Mouse (Mus musculus): ENCODE measurements around the gene Gm45234. TPM values are rescaled to one million over a fixed set of nuclear protein-coding genes. Genes with fewer than 3 reads are reported as not detected.
A peak's percentile ranks its signal among the peaks of the same experiment; 100 is the strongest.

Gene Gm45234
- polyA plus RNA-seq, 1 experiment from 2014 or later: not detected

GRCm38 (mm10) chr6:124698751-124699150 is 57.1 kb downstream of the Gm45234 start:
- Histone ChIP-seq H3K4me2 (ENCODE audit: low read depth, low read length) (no peak overlapping the region), H3K9me3 (ENCODE audit: control insufficient read depth, low read length) (no peaks in the 10 kb centered on the region), H3K9ac (replicated peaks; ENCODE audit: low read depth, low read length) (no peak overlapping the region), H3K27me3 (ENCODE audit: control insufficient read depth, insufficient read depth, low read length) (no peaks in the 10 kb centered on the region), H3K36me3 (ENCODE audit: control insufficient read depth, insufficient read depth, low read length) (peaks cover 23% of the 10 kb centered on the region), H3K4me3 (ENCODE audit: low read depth, low read length) (no peak overlapping the region), H3K4me1 (ENCODE audit: control insufficient read depth, insufficient read depth, low read length) (peaks cover 3% of the 10 kb centered on the region; the same call in 1 of the 2 replicates), H3K27ac (ENCODE audit: low read depth, low read length) (no peak overlapping the region)
- 88% methylated on average over 6 of the region's 6 CpGs for WGBS
- ATAC-seq (ENCODE audit: low read depth): no peak

DNA sequence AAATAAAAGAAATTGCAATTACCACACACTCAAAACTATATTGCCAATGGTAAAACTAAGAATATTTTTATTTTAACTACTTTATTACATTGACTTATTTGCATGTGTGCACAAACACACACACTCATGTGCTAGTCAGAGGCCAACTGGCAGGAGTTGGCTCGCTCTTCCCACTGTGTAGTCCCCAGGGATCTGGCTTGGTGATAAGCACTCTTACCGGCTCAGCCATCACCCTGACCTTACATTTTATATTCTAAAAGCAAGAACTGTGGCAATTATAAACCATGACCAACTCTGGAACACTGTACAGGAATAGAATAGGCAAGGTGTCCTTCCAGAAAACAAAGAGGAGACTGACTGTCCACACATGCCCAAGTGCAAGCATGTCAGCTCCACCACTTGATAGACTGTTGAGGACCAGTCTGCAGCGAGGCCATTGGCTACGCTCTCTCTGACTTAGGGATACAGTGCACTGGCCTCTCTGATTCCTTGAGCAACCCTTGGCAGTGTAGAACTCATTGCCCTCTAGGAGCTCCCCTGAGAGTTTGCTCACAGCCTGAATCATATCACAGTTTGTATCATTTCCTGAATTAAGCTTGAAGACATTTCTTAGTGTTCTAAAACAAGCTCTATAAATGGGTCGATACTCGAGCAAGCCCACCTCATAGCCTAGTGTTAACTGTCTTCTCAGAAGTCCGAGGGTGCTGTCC is 59.2 kb downstream of the Gm45234 start:
- H3K4me2 ChIP-seq (ENCODE audit: low read depth, low read length): no peak overlapping the region
- WGBS: 89% methylated on average over 7 of the region's 7 CpGs
- H3K27ac ChIP-seq (ENCODE audit: low read depth, low read length): no peak overlapping the region
- no peak overlapping the region for H3K9ac ChIP-seq (replicated peaks; ENCODE audit: low read depth, low read length)
- H3K27me3 ChIP-seq (ENCODE audit: control insufficient read depth, insufficient read depth, low read length): no peaks in the 10 kb centered on the region
- ATAC-seq (ENCODE audit: low read depth): no peak
- no peaks in the 10 kb centered on the region for H3K9me3 ChIP-seq (ENCODE audit: control insufficient read depth, low read length)
- peaks cover 5% of the 10 kb centered on the region; the same call in 1 of the 2 replicates for H3K36me3 ChIP-seq (ENCODE audit: control insufficient read depth, insufficient read depth, low read length)
- H3K4me3 ChIP-seq (ENCODE audit: low read depth, low read length): no peak overlapping the region
- peaks cover 3% of the 10 kb centered on the region; the same call in 1 of the 2 replicates for H3K4me1 ChIP-seq (ENCODE audit: control insufficient read depth, insufficient read depth, low read length)

GRCm38 (mm10) chr6:124694166-124694955 is 61.5 kb downstream of the Gm45234 start:
- Histone ChIP-seq H3K36me3 (ENCODE audit: control insufficient read depth, insufficient read depth, low read length) (peaks cover 5% of the 10 kb centered on the region; the same call in 1 of the 2 replicates), H3K9me3 (ENCODE audit: control insufficient read depth, low read length) (no peaks in the 10 kb centered on the region), H3K27ac (ENCODE audit: low read depth, low read length) (peak overlapping the region; percentile 48; the same call in 1 of the 2 replicates), H3K4me2 (ENCODE audit: low read depth, low read length) (no peak overlapping the region), H3K9ac (replicated peaks; ENCODE audit: low read depth, low read length) (no peak overlapping the region), H3K27me3 (ENCODE audit: control insufficient read depth, insufficient read depth, low read length) (no peaks in the 10 kb centered on the region), H3K4me1 (ENCODE audit: control insufficient read depth, insufficient read depth, low read length) (peaks cover 3% of the 10 kb centered on the region; the same call in 1 of the 2 replicates), H3K4me3 (ENCODE audit: low read depth, low read length) (no peak overlapping the region)
- peak; percentile 76 for ATAC-seq (ENCODE audit: low read depth)
- WGBS: 78% methylated on average over 15 of the region's 15 CpGs

DNA sequence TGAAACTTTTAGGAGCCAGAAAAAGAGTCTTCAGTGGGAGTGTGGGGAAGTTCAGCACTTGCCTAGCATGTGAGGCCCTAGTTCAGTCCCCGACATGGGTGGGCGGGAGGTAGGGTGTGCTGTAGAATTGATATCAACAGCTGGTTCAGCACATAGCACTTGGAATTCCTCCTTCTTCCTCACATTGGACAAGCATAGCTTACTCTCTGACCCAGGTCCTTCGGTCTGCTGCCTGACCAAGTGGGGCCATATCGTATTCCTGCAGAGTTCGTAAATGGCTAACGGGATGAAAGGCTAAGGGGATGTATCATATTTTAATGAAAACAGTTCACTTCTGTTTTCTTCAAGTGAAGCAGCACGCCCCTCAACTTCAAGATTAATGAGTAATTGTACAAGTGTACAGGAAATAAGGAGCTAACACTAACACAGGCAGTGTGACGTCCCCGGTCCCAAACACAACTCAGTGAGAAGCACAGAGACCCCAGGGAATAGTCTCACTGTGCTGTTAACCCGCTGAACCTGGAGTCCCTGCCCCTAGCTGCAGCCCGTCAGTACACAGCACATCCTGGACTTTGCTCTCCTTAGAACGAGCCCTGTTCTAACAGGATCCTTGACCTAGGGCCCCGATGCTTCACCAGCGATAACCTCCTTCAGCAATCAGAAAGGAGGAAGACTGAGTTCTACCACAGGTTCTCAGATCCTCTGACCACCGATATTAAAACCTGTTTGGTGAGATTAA is 62.4 kb downstream of the Gm45234 start:
- no peak overlapping the region for H3K27ac ChIP-seq (ENCODE audit: low read depth, low read length)
- peaks cover 3% of the 10 kb centered on the region; the same call in 1 of the 2 replicates for H3K4me1 ChIP-seq (ENCODE audit: control insufficient read depth, insufficient read depth, low read length)
- H3K4me2 ChIP-seq (ENCODE audit: low read depth, low read length): no peak overlapping the region
- WGBS: 83% methylated on average over 15 of the region's 15 CpGs
- no peaks in the 10 kb centered on the region for H3K36me3 ChIP-seq (ENCODE audit: control insufficient read depth, insufficient read depth, low read length)
- H3K4me3 ChIP-seq (ENCODE audit: low read depth, low read length): no peak overlapping the region
- no peak for ATAC-seq (ENCODE audit: low read depth)
- H3K9ac ChIP-seq (replicated peaks; ENCODE audit: low read depth, low read length): no peak overlapping the region
- no peaks in the 10 kb centered on the region for H3K27me3 ChIP-seq (ENCODE audit: control insufficient read depth, insufficient read depth, low read length)
- no peaks in the 10 kb centered on the region for H3K9me3 ChIP-seq (ENCODE audit: control insufficient read depth, low read length)

- ATAC-seq (ENCODE audit: low read depth): no peak
- WGBS: 98% methylated on average over 3 of the region's 3 CpGs
Observed at GRCm38 (mm10) chr6:124690517-124690916, 65.3 kb downstream of the Gm45234 start.

More at GRCm38 (mm10) chr6:124690517-124690916, 65.3 kb downstream of the Gm45234 start:
- peaks cover 3% of the 10 kb centered on the region; the same call in 1 of the 2 replicates for H3K4me1 ChIP-seq (ENCODE audit: control insufficient read depth, insufficient read depth, low read length)
- H3K27me3 ChIP-seq (ENCODE audit: control insufficient read depth, insufficient read depth, low read length): no peaks in the 10 kb centered on the region
- H3K36me3 ChIP-seq (ENCODE audit: control insufficient read depth, insufficient read depth, low read length): no peaks in the 10 kb centered on the region
- H3K9me3 ChIP-seq (ENCODE audit: control insufficient read depth, low read length): no peaks in the 10 kb centered on the region
- no peak overlapping the region for H3K4me3 ChIP-seq (ENCODE audit: low read depth, low read length)
- no peak overlapping the region for H3K9ac ChIP-seq (replicated peaks; ENCODE audit: low read depth, low read length)
- no peak overlapping the region for H3K27ac ChIP-seq (ENCODE audit: low read depth, low read length)
- no peak overlapping the region for H3K4me2 ChIP-seq (ENCODE audit: low read depth, low read length)

MicroRNAs within 50 kb of the gene (microRNA counts, 519-probe panel; counts per million panel counts)
- microRNA mmu-miR-141 (not detected), microRNA mmu-miR-200c (not detected)

Small RNAs within 50 kb of the gene (microRNA-seq; reads per million reads assigned to microRNA genes)
- 1.1 reads per million for gene Mir141
- gene Mir200c: 5.4 reads per million, percentile 10 among the genes with 10 or more reads in this experiment

Other genes starting within 250 kb of the Gm45234 start
- gene C1ra, start 243.6 kb downstream of the Gm45234 start, polyA plus RNA-seq (2014; fragmentation: Nextera tagmentation; extraction: Ambion mirVana): 0.11 and 0.33 TPM in 2 replicates
- gene C1s1, start 213.7 kb downstream of the Gm45234 start, polyA plus RNA-seq (2014; fragmentation: Nextera tagmentation; extraction: Ambion mirVana): 0.72 and 0.75 TPM in 2 replicates
- not detected in 2 replicates for gene C1rb, start 185.7 kb downstream of the Gm45234 start, polyA plus RNA-seq (2014; fragmentation: Nextera tagmentation; extraction: Ambion mirVana)
- gene C1s2, start 119.9 kb downstream of the Gm45234 start, polyA plus RNA-seq (2014; fragmentation: Nextera tagmentation; extraction: Ambion mirVana): 0.16 TPM in 1 of 2 replicates, not detected in the other
- 40.0 and 44.7 TPM in 2 replicates for gene Lpcat3, start 93.0 kb downstream of the Gm45234 start, polyA plus RNA-seq (2014; fragmentation: Nextera tagmentation; extraction: Ambion mirVana)
- gene Emg1, start 43.8 kb downstream of the Gm45234 start, polyA plus RNA-seq (2014; fragmentation: Nextera tagmentation; extraction: Ambion mirVana): 94.2 and 99.8 TPM in 2 replicates
- gene Phb2, start 43.7 kb downstream of the Gm45234 start, polyA plus RNA-seq (2014; fragmentation: Nextera tagmentation; extraction: Ambion mirVana): 242 and 258 TPM in 2 replicates
- 2.6 and 4.4 TPM in 2 replicates for gene Ptpn6, start 17.3 kb downstream of the Gm45234 start, polyA plus RNA-seq (2014; fragmentation: Nextera tagmentation; extraction: Ambion mirVana)
- gene Grcc10, start 14.6 kb downstream of the Gm45234 start, polyA plus RNA-seq (2014; fragmentation: Nextera tagmentation; extraction: Ambion mirVana): 634 and 689 TPM in 2 replicates
- gene Atn1, start 503 bp upstream of the Gm45234 start, polyA plus RNA-seq (2014; fragmentation: Nextera tagmentation; extraction: Ambion mirVana): 21.5 and 27.5 TPM in 2 replicates
- gene Eno2, start 13.7 kb upstream of the Gm45234 start, polyA plus RNA-seq (2014; fragmentation: Nextera tagmentation; extraction: Ambion mirVana): 154 and 205 TPM in 2 replicates
- 0.67 and 0.92 TPM in 2 replicates for gene Lrrc23, start 23.7 kb upstream of the Gm45234 start, polyA plus RNA-seq (2014; fragmentation: Nextera tagmentation; extraction: Ambion mirVana)
- 3.9 and 4.4 TPM in 2 replicates for gene Spsb2, start 52.6 kb upstream of the Gm45234 start, polyA plus RNA-seq (2014; fragmentation: Nextera tagmentation; extraction: Ambion mirVana)
- 393 and 412 TPM in 2 replicates for gene Tpi1, start 58.3 kb upstream of the Gm45234 start, polyA plus RNA-seq (2014; fragmentation: Nextera tagmentation; extraction: Ambion mirVana)
- 162 and 171 TPM in 2 replicates for gene Usp5, start 73.5 kb upstream of the Gm45234 start, polyA plus RNA-seq (2014; fragmentation: Nextera tagmentation; extraction: Ambion mirVana)
- gene Cdca3, start 73.5 kb upstream of the Gm45234 start, polyA plus RNA-seq (2014; fragmentation: Nextera tagmentation; extraction: Ambion mirVana): 16.8 and 16.9 TPM in 2 replicates
- 0.44 and 0.54 TPM in 2 replicates for gene Gnb3, start 84.3 kb upstream of the Gm45234 start, polyA plus RNA-seq (2014; fragmentation: Nextera tagmentation; extraction: Ambion mirVana)
- 19.1 and 23.7 TPM in 2 replicates for gene P3h3, start 101.7 kb upstream of the Gm45234 start, polyA plus RNA-seq (2014; fragmentation: Nextera tagmentation; extraction: Ambion mirVana)
- 11.2 and 14.2 TPM in 2 replicates for gene Gpr162, start 108.0 kb upstream of the Gm45234 start, polyA plus RNA-seq (2014; fragmentation: Nextera tagmentation; extraction: Ambion mirVana)
- 0.12 TPM in 1 of 2 replicates, not detected in the other for gene Cd4, start 132.2 kb upstream of the Gm45234 start, polyA plus RNA-seq (2014; fragmentation: Nextera tagmentation; extraction: Ambion mirVana)
- 2.6 and 3.4 TPM in 2 replicates for gene Lag3, start 155.7 kb upstream of the Gm45234 start, polyA plus RNA-seq (2014; fragmentation: Nextera tagmentation; extraction: Ambion mirVana)
- gene Ptms, start 164.1 kb upstream of the Gm45234 start, polyA plus RNA-seq (2014; fragmentation: Nextera tagmentation; extraction: Ambion mirVana): 664 and 670 TPM in 2 replicates
- gene Mlf2, start 175.4 kb upstream of the Gm45234 start, polyA plus RNA-seq (2014; fragmentation: Nextera tagmentation; extraction: Ambion mirVana): 560 and 584 TPM in 2 replicates
- gene Cops7a, start 209.5 kb upstream of the Gm45234 start, polyA plus RNA-seq (2014; fragmentation: Nextera tagmentation; extraction: Ambion mirVana): 89.5 and 93.8 TPM in 2 replicates
- 41.3 and 62.3 TPM in 2 replicates for gene Pianp, start 240.7 kb upstream of the Gm45234 start, polyA plus RNA-seq (2014; fragmentation: Nextera tagmentation; extraction: Ambion mirVana)

Measured in neural tube, embryonic 14.5 days (tissue).